Mouse (Mus musculus): Measurements from ENCODE around the gene Ubp1.

GRCm38 (mm10) chr9:113978656-113979055 lies 47.9 kb downstream of the Ubp1 start:
- TF ChIP-seq CTCF (IDR thresholded peaks at IDR 0.05; ENCODE audit: low read depth) (no peak), EP300 (IDR thresholded peaks at IDR 0.05; ENCODE audit: low read depth) (no peak)

Measured in liver, embryonic 14.5 days (tissue).